Mouse (Mus musculus) myocyte (in vitro differentiated cells): ENCODE results near the gene Hoxd8.

Experiments used
- E2F4 ChIP-seq: IDR thresholded peaks from one replicate; pipeline ENCODE4 v1.6.1; 2011; ENCODE audit warnings: mild to moderate bottlenecking, control low read depth, moderate library complexity; ENCODE audit not compliant: insufficient read depth
- MAX ChIP-seq: IDR thresholded peaks from one replicate; pipeline ENCODE4 v1.6.1; 2011; ENCODE audit warnings: low read depth, mild to moderate bottlenecking, control low read depth
- MYOD1 ChIP-seq, 3 experiments: IDR thresholded peaks; one replicate each; pipeline ENCODE4 v1.6.1; 2011; ENCODE audit warnings: control low read depth in 2 of 3, low read depth in 2 of 3, mild to moderate bottlenecking in 2 of 3, moderate library complexity in 1 of 3; ENCODE audit not compliant: insufficient read length in 2 of 3, control insufficient read depth in 1 of 3
- MYOG ChIP-seq, 3 experiments: IDR thresholded peaks; one replicate each; pipeline ENCODE4 v1.6.1; 2011; ENCODE audit warnings: control low read depth in 2 of 3, low read depth in 2 of 3, mild to moderate bottlenecking in 2 of 3; ENCODE audit not compliant: insufficient read length in 2 of 3, control insufficient read depth in 1 of 3, insufficient read depth in 1 of 3
- POLR2A ChIP-seq: IDR thresholded peaks from one replicate; pipeline ENCODE4 v1.6.1; 2011; ENCODE audit warnings: low read depth, mild to moderate bottlenecking, control low read depth, moderate library complexity; ENCODE audit not compliant: insufficient read length
- POLR2AphosphoS2 ChIP-seq: IDR thresholded peaks from one replicate; pipeline ENCODE4 v1.6.1; 2011; ENCODE audit warnings: low read depth, control low read depth; ENCODE audit not compliant: insufficient read length
- REST ChIP-seq: IDR thresholded peaks from one replicate; pipeline ENCODE4 v1.6.1; 2011; ENCODE audit warnings: mild to moderate bottlenecking, control low read depth, moderate library complexity; ENCODE audit not compliant: insufficient read depth, insufficient read length
- SRF ChIP-seq: IDR thresholded peaks from one replicate; pipeline ENCODE4 v1.6.1; 2011; ENCODE audit warnings: low read depth; ENCODE audit not compliant: control insufficient read depth, insufficient read length
- TCF12 ChIP-seq: IDR thresholded peaks from one replicate; pipeline ENCODE4 v1.6.1; 2011; ENCODE audit warnings: mild to moderate bottlenecking, control low read depth; ENCODE audit not compliant: poor library complexity, insufficient read depth, severe bottlenecking
- USF1 ChIP-seq: IDR thresholded peaks from one replicate; pipeline ENCODE4 v1.6.1; 2011; ENCODE audit warnings: low read depth, mild to moderate bottlenecking, control low read depth, moderate library complexity

GRCm38 (mm10) chr2:74677106-74677505 lies 27.3 kb upstream of the Hoxd8 start:
- TF ChIP-seq POLR2A (no peak), USF1 (no peak), MYOD1 (IDR thresholded peaks at IDR 0.05; ENCODE audit: control insufficient read depth in 1 of 3, insufficient read length in 2 of 3, low read depth in 2 of 3) (no peak), TCF12 (no peak), SRF (no peak), MAX (no peak), POLR2AphosphoS2 (no peak), REST (no peak), MYOG (IDR thresholded peaks at IDR 0.05; ENCODE audit: control insufficient read depth in 1 of 3, insufficient read depth in 1 of 3, insufficient read length in 2 of 3, low read depth in 2 of 3) (no peak), E2F4 (no peak)
